In the genomic region with DNA sequence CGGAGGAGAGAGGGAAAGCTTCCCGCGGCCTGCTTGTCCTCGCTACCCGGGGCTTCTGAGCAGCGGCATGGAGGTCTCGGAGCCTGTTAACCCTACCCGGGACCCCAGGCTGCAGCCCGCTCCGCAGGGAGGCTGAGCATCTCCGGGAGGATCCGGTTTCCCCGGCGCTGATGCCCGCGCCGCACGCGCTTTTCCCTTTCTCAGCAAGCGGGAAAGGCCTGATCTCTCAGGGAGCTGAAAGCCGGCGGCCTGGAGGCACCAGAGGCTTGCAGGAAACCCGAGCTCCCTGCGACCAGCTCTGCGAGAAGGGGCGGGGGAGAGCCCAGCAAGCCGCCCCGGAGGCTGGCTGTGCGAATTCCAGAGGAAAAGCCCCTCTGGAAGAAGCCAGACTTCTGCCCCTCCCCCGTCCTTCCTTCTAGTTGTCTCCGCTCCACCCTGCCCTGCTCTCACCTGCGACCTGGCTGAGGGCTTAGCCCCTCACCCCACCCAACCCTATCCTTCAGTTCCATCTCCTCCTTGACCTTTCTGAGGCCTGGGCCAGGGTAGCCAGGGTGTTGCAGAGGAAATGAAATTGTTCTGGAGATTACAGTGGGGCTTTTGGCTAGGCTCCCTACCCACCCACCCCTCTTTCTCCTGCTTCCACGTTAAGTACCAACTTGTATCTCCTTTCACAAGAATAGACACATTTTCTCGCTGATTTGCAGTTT, we compare ENCODE assay signal across 9 mouse cellular contexts. TPM values are rescaled to one million over a fixed set of nuclear protein-coding genes. Genes with fewer than 3 reads are reported as not detected.
A peak's percentile ranks its signal among the peaks of the same experiment; 100 is the strongest.
DNase-seq lines count a peak whose midpoint lies in the region; ATAC-seq and TF ChIP-seq lines count a peak whose summit lies in the region.
"Had no signal": no experiment of that assay in that cellular context is flagged by ENCODE, and none has a peak within 500 bp of the region (broad histone marks: within the 10 kb centered on the region; RNA-seq: fewer than 3 reads in every experiment).

No protein-coding gene starts in this region.

- H3K9me3 ChIP-seq in erythroblast, embryonic 14.5 days (ENCODE audit: control insufficient read depth, low read length) = peaks cover 6% of the 10 kb centered on the region; the same call in 1 of the 2 replicates
- no peaks in the 10 kb centered on the region for H3K9me3 ChIP-seq in ES-E14 (ENCODE audit: control insufficient read depth, insufficient read depth, low read depth, low read length)
- no peaks in the 10 kb centered on the region for H3K9me3 ChIP-seq in embryonic facial prominence, embryonic 11.5 days (replicated peaks; ENCODE audit: control insufficient read depth, low read length)
- H3K9me3 ChIP-seq in midbrain, embryonic 15.5 days = no peaks in the 10 kb centered on the region

- H3K36me3 ChIP-seq in erythroblast, embryonic 14.5 days (ENCODE audit: control insufficient read depth) = no peaks in the 10 kb centered on the region
- H3K36me3 ChIP-seq in ES-E14 (ENCODE audit: control insufficient read depth, insufficient read depth, low read length, poor library complexity, severe bottlenecking) = no peaks in the 10 kb centered on the region
- no peaks in the 10 kb centered on the region for H3K36me3 ChIP-seq in embryonic facial prominence, embryonic 11.5 days (replicated peaks; ENCODE audit: control insufficient read depth, insufficient read depth, low read depth, low read length)
- no peaks in the 10 kb centered on the region for H3K36me3 ChIP-seq in midbrain, embryonic 15.5 days (replicated peaks)

- H3K27me3 ChIP-seq in erythroblast, embryonic 14.5 days (ENCODE audit: control insufficient read depth) = peaks cover 98% of the 10 kb centered on the region
- no peaks in the 10 kb centered on the region for H3K27me3 ChIP-seq in embryonic facial prominence, embryonic 11.5 days (ENCODE audit: control insufficient read depth, insufficient read depth, low read length)
- no peaks in the 10 kb centered on the region for H3K27me3 ChIP-seq in midbrain, embryonic 15.5 days (replicated peaks)

- intact Hi-C loops in heart, postnatal 10 days (cut with DNase I) = loop anchor here (1.0 to 5.0 kb wide), 2 partner anchors 15 to 555 kb away; no protein-coding TSS in a partner anchor

- H3K9ac ChIP-seq in ES-E14 (ENCODE audit: insufficient read depth, low read depth, low read length, poor library complexity, severe bottlenecking) = peak overlapping the region; percentile 59; the same call in 1 of the 2 replicates
- peak overlapping the region; percentile 84 for H3K9ac ChIP-seq in embryonic facial prominence, embryonic 11.5 days (replicated peaks; ENCODE audit: low read length)
- H3K9ac ChIP-seq in midbrain, embryonic 15.5 days = peak overlapping the region; percentile 49

- in situ Hi-C loops in ES-E14 (cut with MboI; ENCODE audit: low sequenced_read_pairs in 2 of 2, unreplicated experiment in 2 of 2) = loop anchor here in 1 of 2 experiments (25.0 kb wide), 1 partner anchor 1405 kb away; the partner anchor contains the start of gene Ptf1a

- peak overlapping the region; percentile 75; the same call in 1 of the 2 replicates for H3K27ac ChIP-seq in ES-E14 (ENCODE audit: insufficient read depth, low read depth, low read length, poor library complexity, severe bottlenecking)
- H3K27ac ChIP-seq in embryonic facial prominence, embryonic 11.5 days (replicated peaks; ENCODE audit: low read depth, low read length) = peak overlapping the region; percentile 43; the same call in 1 of the 2 replicates
- no peak overlapping the region for H3K27ac ChIP-seq in midbrain, embryonic 15.5 days

- peak overlapping the region; percentile 91 for H3K4me2 ChIP-seq in embryonic facial prominence, embryonic 11.5 days (ENCODE audit: low read depth, low read length)
- H3K4me2 ChIP-seq in midbrain, embryonic 15.5 days = peak overlapping the region; percentile 69

- peaks cover 21% of the 10 kb centered on the region for H3K4me1 ChIP-seq in erythroblast, embryonic 14.5 days (ENCODE audit: control insufficient read depth)
- H3K4me1 ChIP-seq in ES-E14 (ENCODE audit: control insufficient read depth in 2 of 2, insufficient read depth in 2 of 2, low read length in 2 of 2, poor library complexity in 1 of 2) = peaks cover 0 to 7% of the 10 kb centered on the region in 2 experiments; a peak in 2 of 4 replicates
- peaks cover 8% of the 10 kb centered on the region for H3K4me1 ChIP-seq in embryonic facial prominence, embryonic 11.5 days (ENCODE audit: control insufficient read depth, insufficient read depth, low read length)
- H3K4me1 ChIP-seq in midbrain, embryonic 15.5 days = peaks cover 43% of the 10 kb centered on the region

- no peak for ATAC-seq in erythroblast, adult 5-6 weeks (replicated peaks; ENCODE audit: low FRiP score, poor library complexity, severe bottlenecking)
- ATAC-seq in embryonic facial prominence, embryonic 11.5 days (replicated peaks; ENCODE audit: insufficient number of reproducible peaks, low FRiP score, low TSS enrichment, low read depth) = peak; percentile 26; the same call in 1 of the 2 replicates
- ATAC-seq in midbrain, embryonic 15.5 days (replicated peaks) = no peak
- no peak for ATAC-seq in CD4-positive, CD25-positive, alpha-beta regulatory T cell, adult 4 months

- peak; percentile 72 for DNase-seq in ES-E14 (ENCODE audit: low read depth, low spot score)
- peak; percentile 93 for DNase-seq in embryonic facial prominence, embryonic 11.5 days (ENCODE audit: low spot score)
- DNase-seq in heart, postnatal 10 days = peak; percentile 79 to 83
- DNase-seq in kidney, postnatal 4 days = peak; percentile 79 to 88

- H3K4me3 ChIP-seq in erythroblast, embryonic 14.5 days (replicated peaks) = peak overlapping the region; percentile 8
- H3K4me3 ChIP-seq in ES-E14 (ENCODE audit: insufficient read depth in 1 of 2, low read depth in 1 of 2, low read length in 2 of 2, poor library complexity in 1 of 2, severe bottlenecking in 1 of 2) = peak overlapping the region; percentile 45 to 57
- peak overlapping the region; percentile 39 for H3K4me3 ChIP-seq in embryonic facial prominence, embryonic 11.5 days (ENCODE audit: low read depth, low read length)
- peak overlapping the region; percentile 32 for H3K4me3 ChIP-seq in midbrain, embryonic 15.5 days

- under 1% methylated on average over 34 of the region's 34 CpGs for WGBS in embryonic facial prominence, embryonic 11.5 days
- WGBS in midbrain, embryonic 15.5 days = 3% methylated on average over 34 of the region's 34 CpGs

TF ChIP-seq in ES-E14, 5 proteins besides CTCF, POLR2A, EP300 and RAD21:
- TF ChIP-seq MAFK (IDR thresholded peaks at IDR 0.05; ENCODE audit: insufficient read depth, low read depth, low read length) = no peak
- peak; percentile 66; the same call in 1 of the 2 replicates for TF ChIP-seq HCFC1 (IDR thresholded peaks at IDR 0.05; ENCODE audit: borderline replicate concordance, insufficient read depth, low read length)
TF ChIP-seq in ES-E14: peak in this region for 1.

RNA-seq across cellular contexts. Expression of gene A930004D18Rik, which starts 5.6 kb away (rescaled TPM):
- not detected in 2 replicates for polyA plus RNA-seq in erythroblast, embryonic 14.5 days (2012)
- not detected in 2 replicates for total RNA-seq in erythroblast, adult 5-6 weeks (2015; ENCODE audit: low replicate concordance)
- not detected in 2 replicates for total RNA-seq in erythroblast, adult 5-6 weeks (2017; ENCODE audit: low replicate concordance)
- 1.9 and 6.2 TPM in 2 replicates for total RNA-seq in ES-E14 (2012; rRNA removed)
- polyA plus RNA-seq in embryonic facial prominence, embryonic 11.5 days (2014; fragmentation: Nextera tagmentation; extraction: Ambion mirVana) = 6.6 and 9.2 TPM in 2 replicates
- total RNA-seq in heart, postnatal 10 days (2021) = 1 to 10 TPM; 3.0 to 4.2 TPM
- 8.1 and 11.8 TPM in 2 replicates for polyA plus RNA-seq in midbrain, embryonic 15.5 days (2015; fragmentation: Nextera tagmentation; extraction: Ambion mirVana)
- 1 to 10 TPM; 2.0 to 2.1 TPM for polyA plus RNA-seq in CD4-positive, CD25-positive, alpha-beta regulatory T cell, adult 4 months (2017; shearing (Covaris generic))
- total RNA-seq: hematopoietic stem cell, adult 5-6 weeks had no signal

RNA-seq across cellular contexts. Expression of gene Skida1, which starts 16.9 kb away (rescaled TPM):
- polyA plus RNA-seq in erythroblast, embryonic 14.5 days (2012) = not detected in 2 replicates
- total RNA-seq in erythroblast, adult 5-6 weeks (2015; ENCODE audit: low replicate concordance) = not detected in 2 replicates
- 0.42 and 0.51 TPM in 2 replicates for total RNA-seq in erythroblast, adult 5-6 weeks (2017; ENCODE audit: low replicate concordance)
- total RNA-seq in ES-E14 (2012; rRNA removed) = 0.63 and 2.6 TPM in 2 replicates
- polyA plus RNA-seq in embryonic facial prominence, embryonic 11.5 days (2014; fragmentation: Nextera tagmentation; extraction: Ambion mirVana) = 15.5 and 16.9 TPM in 2 replicates
- total RNA-seq in heart, postnatal 10 days (2021) = 1 to 10 TPM; 4.8 to 5.7 TPM
- 8.1 and 9.0 TPM in 2 replicates for polyA plus RNA-seq in midbrain, embryonic 15.5 days (2015; fragmentation: Nextera tagmentation; extraction: Ambion mirVana)
- polyA plus RNA-seq in CD4-positive, CD25-positive, alpha-beta regulatory T cell, adult 4 months (2017; shearing (Covaris generic)) = under 1 TPM in 1 of 2 experiments, not detected in 1; 0.74 TPM
- total RNA-seq: hematopoietic stem cell, adult 5-6 weeks had no signal

RNA-seq across cellular contexts. Expression of gene Mllt10, which starts 23.1 kb away (rescaled TPM):
- 1.3 and 1.5 TPM in 2 replicates for polyA plus RNA-seq in erythroblast, embryonic 14.5 days (2012)
- total RNA-seq in erythroblast, adult 5-6 weeks (2015; ENCODE audit: low replicate concordance) = 20.8 and 27.4 TPM in 2 replicates
- total RNA-seq in erythroblast, adult 5-6 weeks (2017; ENCODE audit: low replicate concordance) = 18.1 and 18.3 TPM in 2 replicates
- total RNA-seq in ES-E14 (2012; rRNA removed) = 39.7 and 40.7 TPM in 2 replicates
- polyA plus RNA-seq in embryonic facial prominence, embryonic 11.5 days (2014; fragmentation: Nextera tagmentation; extraction: Ambion mirVana) = 40.8 and 44.3 TPM in 2 replicates
- 10 to 100 TPM; 40.6 to 43.1 TPM for total RNA-seq in heart, postnatal 10 days (2021)
- 49.9 and 53.1 TPM in 2 replicates for polyA plus RNA-seq in midbrain, embryonic 15.5 days (2015; fragmentation: Nextera tagmentation; extraction: Ambion mirVana)
- 10 to 100 TPM; 34.9 to 41.4 TPM for polyA plus RNA-seq in CD4-positive, CD25-positive, alpha-beta regulatory T cell, adult 4 months (2017; shearing (Covaris generic))

RNA-seq across cellular contexts. Expression of gene H2al2a, which starts 35.2 kb away (rescaled TPM):
- polyA plus RNA-seq in erythroblast, embryonic 14.5 days (2012) = not detected in 2 replicates
- not detected in 2 replicates for total RNA-seq in erythroblast, adult 5-6 weeks (2015; ENCODE audit: low replicate concordance)
- not detected in 2 replicates for total RNA-seq in erythroblast, adult 5-6 weeks (2017; ENCODE audit: low replicate concordance)
- not detected in 2 replicates for total RNA-seq in ES-E14 (2012; rRNA removed)
- polyA plus RNA-seq in embryonic facial prominence, embryonic 11.5 days (2014; fragmentation: Nextera tagmentation; extraction: Ambion mirVana) = not detected in 2 replicates
- total RNA-seq in heart, postnatal 10 days (2021) = not detected
- polyA plus RNA-seq in midbrain, embryonic 15.5 days (2015; fragmentation: Nextera tagmentation; extraction: Ambion mirVana) = not detected in 2 replicates
- not detected for polyA plus RNA-seq in CD4-positive, CD25-positive, alpha-beta regulatory T cell, adult 4 months (2017; shearing (Covaris generic))
- total RNA-seq: hematopoietic stem cell, adult 5-6 weeks had no signal

Comparison
In these comparisons a context has a peak if more than half of its experiments do, and no peak if none do; other contexts are left out.
1. RNA of gene Mllt10, which starts 23.1 kb away (polyA plus RNA-seq): 49.9 to 53.1 TPM in midbrain, embryonic 15.5 days, 34.9 to 41.4 TPM in CD4-positive, CD25-positive, alpha-beta regulatory T cell, adult 4 months and 40.8 to 44.3 TPM in embryonic facial prominence, embryonic 11.5 days; 1.3 to 1.5 TPM in erythroblast, embryonic 14.5 days; every median in the first group is over 10 times any median in the second.
2. Peak in every context shown above with its lines, with median percentiles within 50 percentile points of each other: H3K4me3 ChIP-seq, DNase-seq and H3K9ac ChIP-seq.